Mouse (Mus musculus) ovary, postnatal 14 days (tissue): ENCODE results near the gene Itpa.
"Not testable (repeated sequence)": the region's sequence is repeated elsewhere in the genome, so short reads cannot be mapped to it uniquely, and the experiment has no call there.

ENCODE experiments used
- DNase-seq: peaks from one replicate; pipeline ENCODE4 v3.0.0; 2022; ENCODE audit warnings: low spot score

The Itpa gene

DNA sequence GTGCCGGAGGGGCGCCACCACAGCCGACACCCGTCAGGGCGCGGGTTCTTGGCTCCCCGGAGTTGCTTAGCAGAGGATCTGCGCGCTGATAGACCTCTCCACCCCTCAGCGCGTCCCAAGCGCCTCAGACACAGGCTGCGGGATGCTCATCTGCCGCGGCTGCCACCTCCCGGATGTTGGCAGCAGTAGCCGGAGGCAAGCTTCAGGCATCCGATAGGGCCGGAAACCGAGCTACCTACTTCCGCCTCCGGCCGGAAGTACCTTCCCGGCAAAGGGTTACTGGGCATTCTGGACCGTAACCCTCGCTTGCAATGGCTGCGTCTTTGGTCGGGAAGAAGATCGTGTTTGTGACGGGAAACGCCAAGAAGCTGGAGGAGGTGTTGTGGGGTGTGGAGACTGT, at the start of gene Itpa:
Itpa (plus strand) TSS at position 52 of the 400 bp plus-strand sequence.
- DNase-seq = peak; percentile 72

DNA sequence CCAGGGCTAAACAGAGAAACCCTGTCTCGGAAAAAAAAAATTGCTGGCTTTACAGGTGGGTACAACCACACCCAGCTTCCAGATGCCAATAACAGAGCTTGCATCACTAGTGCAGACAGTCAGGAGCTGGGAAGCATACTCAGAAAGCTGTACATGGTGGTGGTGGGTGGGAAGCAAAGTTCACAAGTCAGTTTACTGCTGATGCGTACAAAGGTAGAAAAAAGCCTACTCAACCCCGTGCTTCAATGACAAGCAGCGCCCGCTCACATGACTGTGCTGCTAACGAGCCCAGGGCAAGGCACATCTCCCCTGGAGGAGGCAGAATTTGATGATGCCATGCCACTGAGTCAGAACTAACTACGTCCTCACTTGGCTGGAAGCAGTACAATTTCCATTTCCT, 48.4 kb upstream of the Itpa start:
- DNase-seq = no peak

DNA sequence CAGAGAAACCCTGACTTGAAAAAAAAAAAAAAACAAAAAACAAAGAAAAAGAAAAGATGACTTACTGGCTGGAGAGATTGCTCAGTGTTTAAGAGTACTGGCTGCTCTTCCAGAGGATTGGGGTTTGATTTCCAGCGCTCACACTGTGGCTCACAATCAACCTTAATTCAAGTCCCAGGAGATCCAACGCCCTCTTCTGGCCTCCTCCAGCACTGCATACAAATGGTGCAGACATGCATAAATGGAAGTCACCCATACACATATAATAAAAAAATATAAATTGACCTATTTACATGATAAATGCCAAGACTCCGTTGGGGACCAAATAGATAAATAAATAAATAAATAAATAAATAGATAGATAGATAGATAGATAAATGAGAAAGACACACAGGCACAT, 39.0 kb upstream of the Itpa start:
- no peak for DNase-seq

DNA sequence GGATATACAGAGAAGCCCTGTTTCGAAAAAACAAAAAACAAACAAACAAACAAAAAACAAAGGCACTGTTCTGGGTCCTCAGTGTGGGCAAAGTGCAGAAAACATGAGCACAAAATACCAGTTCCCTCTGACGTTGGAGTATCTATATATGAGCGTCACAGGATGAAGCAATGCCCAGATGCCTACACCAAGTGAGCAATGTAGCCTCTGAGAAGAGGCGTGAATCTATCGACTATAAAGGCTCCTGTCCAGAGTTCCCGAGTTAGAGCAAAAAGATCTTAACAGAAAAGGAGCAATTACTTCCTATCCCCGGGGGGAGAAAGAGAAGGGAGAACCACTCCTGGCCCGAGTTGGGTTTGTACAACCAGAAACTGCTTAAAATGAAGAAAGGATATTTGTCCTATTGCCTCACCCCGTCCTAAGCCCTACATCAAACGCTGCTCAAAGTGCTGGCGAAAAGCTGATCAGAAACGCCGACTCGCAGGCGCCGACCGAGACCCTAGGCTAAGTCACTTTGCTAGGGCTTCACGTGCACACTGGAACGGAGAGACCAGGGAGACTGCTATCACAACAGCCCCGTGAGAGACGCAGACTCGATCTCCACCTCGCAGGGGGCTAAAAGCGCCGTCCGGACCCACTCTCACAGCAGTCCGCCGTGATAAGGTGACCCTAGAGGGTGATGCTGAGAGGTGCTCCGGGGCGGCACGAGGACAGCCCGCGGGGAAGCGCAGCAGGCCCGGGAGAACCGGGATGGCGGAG, 38.2 kb upstream of the Itpa start:
- DNase-seq = no peak

DNA sequence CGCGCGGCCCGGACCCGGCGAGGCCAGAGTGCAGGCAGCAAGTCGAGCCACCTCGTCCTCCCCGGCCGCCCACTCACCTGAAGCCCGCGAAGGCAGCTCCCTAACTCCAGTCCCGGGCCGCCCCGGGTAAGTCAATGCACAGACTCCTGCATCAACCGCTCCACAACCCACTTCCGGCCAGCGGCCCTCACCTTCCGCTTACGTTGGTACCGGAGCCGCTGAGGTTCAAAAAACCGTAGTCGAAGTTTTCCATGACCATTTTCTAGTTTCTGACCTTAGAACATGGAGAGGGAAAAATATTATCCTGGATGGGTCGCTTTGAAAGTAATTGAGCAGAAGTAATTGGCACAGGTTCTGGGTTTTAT, 37.6 kb upstream of the Itpa start, which contains the start of the genes Fastkd5 and Ubox5:
Fastkd5 (minus strand) TSS at position 189 of the 365 bp plus-strand sequence.
Ubox5 (minus strand) TSS at position 200 of the 365 bp plus-strand sequence.
- DNase-seq = peak; percentile 94

DNA sequence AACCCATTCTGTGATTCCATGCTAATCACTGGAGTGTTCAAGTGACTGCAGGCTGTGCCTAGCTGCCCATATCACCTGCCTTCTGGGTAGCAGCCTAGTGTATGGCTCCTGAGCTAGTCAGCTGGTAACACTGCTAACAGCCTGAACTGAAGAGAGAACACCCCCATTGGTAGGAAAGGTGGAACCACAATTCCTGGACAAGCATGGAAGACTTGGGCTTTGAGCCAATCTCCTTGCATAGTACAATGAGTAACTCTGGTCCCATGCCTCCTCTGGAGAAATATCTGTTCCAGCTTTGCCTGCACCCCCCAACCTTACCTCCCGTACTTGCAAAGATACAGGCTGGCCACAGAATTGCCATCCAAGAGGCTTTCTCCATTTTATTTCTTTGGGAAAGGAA, 35.0 kb upstream of the Itpa start:
- no peak for DNase-seq

DNA sequence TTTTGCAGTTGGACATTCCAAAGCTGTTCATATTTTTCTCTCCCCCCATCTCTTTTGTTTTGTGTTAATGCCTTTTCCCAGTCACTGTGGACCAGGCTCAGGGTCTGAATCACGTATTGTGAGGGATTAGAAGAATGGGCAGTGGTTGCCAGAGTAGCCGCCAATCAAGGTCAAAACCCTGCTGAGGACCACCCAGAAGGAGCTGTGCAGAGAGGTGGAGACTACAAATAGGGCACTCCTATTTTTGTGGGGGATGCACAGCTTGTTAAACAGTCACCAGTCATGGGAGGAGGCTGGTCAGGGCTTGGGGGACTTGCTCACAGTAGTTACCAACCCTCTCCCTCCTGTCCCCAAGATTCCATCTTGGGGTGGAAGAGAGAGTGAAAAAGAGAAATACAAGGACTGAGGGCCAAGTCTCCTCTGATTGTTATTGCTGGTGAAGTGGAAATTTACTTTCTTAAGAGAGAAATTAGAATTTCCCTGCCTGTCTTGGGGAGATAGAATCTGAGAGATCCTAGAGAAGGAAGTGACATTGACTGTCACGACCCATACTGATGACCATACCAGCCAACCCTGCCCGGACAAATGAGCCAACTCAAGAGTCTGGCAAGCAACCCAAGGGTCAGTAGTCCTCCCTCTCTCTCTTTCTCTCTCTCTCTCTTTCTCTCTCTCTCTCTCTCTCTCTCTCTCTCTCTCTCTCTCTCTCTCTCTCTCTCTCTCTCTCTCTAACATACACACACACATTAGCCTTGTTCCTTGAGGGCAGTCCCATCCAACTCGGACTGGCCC, 34.3 kb upstream of the Itpa start:
- DNase-seq = no peak

DNA sequence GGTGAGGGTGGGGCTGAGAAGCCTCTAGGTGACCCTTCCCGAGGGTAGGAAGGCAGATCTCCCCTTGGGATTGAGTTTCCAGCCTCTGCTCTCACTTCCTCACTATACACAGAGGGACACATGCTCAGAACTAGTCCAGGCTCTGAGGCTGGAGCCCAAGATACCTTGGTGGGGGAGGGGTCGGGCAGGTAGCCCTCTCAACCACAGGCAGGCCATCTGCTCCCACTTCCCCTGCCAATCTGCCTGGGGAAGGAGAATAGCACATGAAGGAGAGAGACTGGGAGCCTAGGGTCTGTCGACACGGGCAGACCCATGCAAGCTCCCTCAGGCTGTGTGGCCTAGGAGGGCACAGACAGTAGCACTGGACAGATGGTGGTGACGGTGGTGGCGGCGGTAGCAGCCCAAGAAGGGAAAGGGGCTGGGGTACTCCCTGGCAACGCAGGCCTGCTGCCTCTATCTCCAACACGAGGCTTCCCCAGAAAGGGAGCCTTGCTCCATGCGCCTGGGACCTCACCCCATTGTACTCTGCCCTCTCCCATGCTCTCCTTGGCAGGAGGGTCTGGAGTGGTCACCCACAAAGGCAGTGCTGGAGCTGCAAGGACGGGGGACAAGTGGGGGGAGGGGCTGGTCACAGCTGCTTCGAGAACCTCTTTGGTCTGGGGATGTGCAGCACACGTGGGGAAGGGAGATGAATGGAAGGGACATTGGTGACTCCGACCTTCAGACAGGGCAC, 33.2 kb upstream of the Itpa start:
- no peak for DNase-seq

DNA sequence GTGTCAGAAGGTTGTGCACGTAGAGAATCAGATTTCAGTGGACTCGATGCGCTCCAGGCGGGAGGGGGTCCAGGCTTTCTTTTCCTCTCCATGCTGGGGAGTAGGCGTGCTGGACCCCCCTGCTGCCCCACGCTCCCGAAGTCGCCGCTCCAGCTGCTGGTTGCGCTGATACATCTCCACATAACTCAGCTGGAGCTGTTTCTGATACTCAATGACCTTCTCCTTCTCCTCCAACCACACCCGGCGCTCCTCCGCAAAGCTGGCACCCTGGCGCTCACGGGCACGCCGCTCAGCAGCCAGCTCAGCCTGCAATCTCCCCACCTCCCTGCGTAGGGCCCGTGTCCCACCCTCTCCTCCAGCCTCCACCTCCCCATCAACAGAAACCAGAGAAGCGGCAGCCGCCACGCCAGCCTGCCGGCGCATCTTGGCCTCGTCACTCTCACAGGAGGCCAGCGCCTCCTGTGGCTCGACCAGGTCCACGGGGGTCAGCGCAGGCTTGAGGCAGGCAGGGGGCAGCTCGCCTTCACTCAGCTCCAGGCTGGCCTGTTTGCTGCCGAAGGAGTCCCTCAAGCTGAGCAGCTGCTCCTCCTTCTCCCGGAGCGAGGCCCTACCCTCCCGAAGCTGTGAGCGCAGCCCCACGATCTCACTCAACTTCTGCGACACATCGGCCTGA, 32.5 kb upstream of the Itpa start:
- no peak for DNase-seq

DNA sequence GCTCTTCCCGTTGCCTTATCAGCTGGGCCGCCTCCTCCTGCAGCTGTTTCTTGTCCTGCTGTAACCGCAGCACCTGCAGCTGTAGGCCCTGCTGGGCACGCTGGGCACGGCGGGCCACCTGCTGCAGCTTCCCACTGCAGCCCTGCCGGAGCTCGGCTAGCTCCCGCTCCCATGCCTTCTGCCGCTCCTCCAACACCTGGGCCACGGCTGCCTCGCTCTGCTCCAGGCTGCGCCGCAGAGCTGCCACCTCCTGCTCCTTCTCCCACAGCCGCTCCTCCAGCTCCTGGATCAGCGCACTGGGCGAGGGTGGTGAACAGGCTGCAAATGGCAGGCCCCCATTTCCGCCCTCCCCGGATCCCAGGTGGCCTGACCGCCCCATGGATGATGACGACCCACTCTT, 31.6 kb upstream of the Itpa start:
- DNase-seq = no peak

DNA sequence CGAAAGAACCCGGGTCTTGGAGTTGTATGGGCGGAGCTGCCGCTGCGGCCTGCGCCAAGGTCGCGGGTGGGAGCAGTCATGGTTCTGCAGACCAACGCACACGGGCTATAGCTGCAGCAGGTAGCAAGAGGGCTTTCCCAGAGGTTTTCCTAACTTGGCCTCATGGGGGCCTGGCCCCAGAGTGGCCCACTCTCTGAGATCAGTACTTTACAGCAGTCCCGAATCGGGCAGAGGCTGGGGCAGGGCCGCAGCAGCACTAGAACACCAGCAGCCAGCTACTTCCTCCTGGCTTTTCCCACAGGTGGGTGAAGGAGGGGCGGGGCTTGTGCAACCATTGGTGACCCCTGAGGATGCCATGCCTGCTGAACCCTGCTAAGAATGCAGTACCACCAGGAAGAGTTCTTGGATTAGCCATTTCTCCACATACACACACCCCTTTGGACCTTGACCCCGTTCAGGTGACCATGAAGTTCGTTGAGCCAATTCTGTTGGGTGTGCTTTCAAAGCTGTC, 29.3 kb upstream of the Itpa start:
- no peak for DNase-seq

DNA sequence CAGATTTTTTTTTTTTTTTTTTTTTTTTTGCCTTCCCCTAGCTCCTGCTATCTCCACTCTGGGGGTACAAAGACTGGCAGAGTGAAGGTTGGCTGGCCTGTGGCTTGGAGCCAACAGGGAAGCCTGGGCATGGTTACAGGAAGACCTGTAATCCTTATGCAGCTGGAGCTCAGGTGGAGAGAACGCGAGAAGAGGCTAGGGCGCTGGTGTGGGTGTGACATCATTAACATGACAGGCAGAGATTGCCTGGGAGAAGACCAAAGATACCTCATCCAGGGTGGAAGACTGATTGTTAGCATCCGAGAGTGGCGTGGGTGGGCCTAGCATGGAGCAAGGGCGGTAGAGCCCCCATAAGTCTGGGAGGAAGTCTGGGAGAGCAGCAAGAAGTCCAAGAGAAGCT, 28.1 kb upstream of the Itpa start:
- DNase-seq = no peak

DNA sequence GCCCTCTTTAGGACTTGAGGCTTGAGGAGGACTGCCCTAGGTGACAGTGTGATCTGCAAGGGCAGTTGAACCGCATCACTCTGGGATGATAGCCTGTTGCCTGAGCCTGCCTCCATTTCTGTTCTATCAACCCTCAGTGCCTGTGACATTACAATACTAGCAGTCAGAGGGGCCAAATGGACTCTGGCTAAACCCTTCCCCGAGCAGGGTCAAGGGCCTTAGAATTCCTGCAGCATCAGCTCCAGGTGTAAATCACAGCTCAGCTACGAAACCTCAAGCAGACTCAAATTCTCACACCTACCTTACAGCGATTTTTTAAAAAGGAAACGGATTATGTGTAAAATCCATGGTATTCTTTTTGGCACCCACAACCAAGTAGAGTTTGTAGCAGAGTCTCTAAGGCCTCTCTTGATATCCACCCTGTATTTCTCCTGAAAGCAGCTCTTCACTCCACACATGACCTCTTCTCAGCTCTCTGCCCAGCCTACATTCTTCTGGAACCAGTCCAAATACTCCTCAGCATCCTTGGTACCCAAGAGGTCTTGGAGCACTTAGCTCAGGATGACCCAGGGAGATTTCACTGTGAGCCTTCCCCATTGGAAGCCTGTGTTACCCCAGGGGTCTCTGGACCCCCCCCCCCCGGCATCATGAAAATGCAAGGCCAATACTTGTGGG, 25.9 kb upstream of the Itpa start:
- DNase-seq = no peak

DNA sequence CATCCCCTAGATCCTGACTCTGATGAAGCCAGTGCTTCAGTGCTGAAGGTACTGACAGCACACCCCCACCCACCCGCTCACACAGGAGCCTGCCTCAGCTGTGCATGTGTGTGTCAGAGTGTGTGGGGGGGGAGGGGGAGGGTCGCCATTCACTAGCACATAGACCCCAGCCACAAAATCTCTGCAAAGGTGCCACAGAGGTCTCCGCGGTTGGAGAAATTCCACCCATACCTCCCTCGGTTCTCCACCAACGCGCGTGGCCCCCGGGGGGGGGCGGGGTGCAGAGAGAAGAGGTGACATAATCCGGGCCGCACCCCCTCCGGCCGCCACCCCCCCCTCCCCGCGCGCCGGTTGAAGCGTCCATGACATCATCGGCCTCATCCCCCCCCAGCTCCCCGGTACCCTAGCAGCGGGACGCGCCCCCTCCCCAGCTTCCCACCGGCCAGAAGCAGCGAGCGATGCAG, 25.2 kb upstream of the Itpa start:
- no peak for DNase-seq

DNA sequence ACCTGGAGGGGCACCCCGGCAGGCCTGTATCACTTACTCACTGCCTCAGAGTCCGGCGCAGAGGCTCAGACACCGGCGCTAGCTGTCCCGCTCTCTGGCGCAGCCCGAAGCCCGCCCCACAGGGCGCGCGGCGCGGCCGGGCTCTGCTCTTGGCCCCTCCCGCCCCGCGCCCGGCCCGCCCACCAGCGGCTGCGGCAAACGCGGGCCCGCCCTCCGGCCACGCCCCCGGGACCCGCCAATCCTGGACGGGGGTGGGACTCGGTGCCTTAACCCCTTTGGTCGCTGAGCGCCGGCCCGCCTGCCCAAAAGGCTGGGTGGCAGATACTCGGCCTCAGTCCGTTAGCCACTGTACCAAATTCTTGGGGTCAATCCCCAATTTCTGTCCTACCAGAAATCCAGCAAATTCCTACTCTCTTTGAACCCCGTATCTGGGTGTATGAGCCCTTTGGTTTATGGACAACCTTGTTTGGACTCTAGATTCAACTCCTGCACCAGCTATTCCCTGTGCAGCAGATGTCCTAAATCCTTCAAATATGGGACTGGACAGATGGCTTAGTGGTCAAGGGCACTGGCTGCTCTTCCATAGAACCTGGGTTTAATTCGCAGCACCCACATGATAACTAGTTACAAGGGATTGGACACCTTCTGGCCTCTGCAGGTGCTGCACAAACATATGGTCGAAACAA, 24.6 kb upstream of the Itpa start, which contains the start of gene Lzts3:
Lzts3 (minus strand) TSS at position 120 of the 686 bp plus-strand sequence.
- DNase-seq = peak; percentile 93

DNA sequence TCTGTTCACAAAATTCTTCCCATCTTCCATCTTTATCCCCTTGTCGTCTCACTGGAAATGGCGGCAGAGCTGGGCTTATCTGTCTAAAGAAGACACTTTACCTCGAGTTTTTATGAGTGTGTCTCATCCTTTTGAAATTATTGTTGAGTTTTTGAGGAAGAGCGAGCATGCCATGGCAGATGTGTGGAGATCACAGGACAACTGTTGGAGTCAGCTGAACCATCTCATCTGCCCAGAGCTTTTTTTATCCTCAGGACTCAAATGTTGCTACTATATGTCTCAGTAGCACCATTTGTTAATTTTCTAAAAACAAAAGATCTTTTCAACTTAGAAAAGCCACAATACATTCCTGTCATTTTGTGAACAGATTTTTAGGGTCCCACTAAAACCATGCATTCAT, 22.2 kb upstream of the Itpa start:
- DNase-seq = no peak

DNA sequence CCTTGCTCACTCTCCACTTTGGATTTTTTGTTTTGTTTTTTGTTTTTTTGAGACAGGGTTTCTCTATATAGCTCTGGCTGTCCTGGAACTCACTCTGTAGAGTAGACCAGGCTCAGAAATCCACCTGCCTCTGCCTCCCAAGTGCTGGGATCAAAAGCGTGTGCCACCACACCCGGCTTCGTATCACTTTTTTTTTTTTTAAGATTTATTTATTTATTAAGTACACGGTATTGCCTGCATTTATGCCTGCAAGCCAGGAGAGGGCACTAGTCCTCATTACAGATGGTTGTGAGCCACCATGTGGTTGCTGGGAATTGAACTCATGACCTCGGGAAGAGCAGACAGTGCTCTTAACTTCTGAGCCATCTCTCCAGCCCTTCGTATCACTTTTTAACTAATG, 18.4 kb upstream of the Itpa start:
- DNase-seq = not testable (repeated sequence)

DNA sequence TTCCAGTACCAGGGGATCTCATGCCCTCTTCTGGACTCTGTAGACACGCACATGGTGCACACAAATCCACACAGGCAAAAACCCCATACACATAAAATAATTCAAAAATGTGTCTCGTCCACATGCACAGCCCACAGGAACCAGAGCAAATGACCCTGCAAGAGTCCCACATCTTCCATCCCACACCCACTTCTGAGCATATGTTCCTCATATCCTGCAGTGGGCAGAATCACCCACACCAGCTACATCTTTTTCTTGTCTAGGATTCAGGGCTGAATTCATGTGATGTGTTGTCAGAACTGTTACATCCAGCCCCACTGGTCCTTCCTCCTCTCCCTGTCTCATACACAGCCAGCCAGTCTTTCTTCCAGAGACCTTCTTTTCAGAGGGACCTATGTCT, 14.1 kb upstream of the Itpa start:
- DNase-seq = no peak

DNA sequence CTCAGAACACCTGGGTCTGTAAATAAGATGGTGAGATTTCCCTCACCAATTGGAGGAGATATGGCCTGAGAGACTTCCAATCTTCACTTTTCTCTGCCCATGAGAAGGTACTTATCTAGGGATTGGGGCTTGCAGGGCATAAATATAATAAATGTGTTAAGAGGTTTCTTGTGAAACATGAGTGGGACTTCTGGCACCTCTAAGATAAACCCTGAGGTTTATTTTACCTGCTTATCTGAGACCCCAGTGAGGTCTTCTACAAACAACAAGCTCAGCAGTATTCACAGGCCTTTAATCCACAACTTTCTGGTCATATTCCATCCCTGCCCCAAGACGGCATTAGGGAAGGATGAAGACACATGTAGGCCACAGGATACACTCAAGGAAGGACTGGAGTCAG, 13.7 kb upstream of the Itpa start:
- no peak for DNase-seq

DNA sequence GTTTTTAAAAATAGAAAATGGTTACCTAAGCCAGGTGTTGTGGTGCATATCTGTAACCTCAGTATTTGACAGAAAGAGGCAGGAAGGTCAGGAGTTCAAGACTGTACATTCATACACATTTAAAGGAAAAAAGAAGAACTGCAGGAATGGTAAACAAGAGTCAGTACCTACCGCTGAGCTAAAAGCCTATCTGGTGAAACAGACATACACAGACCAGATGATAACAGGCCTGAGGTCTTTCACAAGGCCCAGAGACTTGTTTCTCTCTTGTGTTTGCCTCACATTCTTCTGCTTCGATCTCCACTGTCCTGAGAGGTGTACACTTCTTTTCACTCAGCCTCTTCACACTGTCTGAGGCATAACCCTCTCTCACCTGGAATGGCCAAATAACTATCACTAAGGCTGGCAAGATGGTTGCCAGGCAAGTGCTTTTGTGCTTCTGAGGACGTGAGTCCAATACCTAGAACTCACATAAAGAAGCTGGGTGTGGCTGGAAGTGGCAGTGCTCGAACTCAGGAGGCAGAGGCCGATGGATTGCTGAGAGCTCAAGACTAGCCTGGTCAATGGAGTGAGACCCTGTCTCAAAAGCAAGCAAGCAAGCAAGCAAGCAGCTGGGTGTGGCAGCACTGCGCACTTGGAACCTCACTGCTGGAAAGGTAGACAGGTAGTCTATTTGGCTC, 11.6 kb upstream of the Itpa start:
- DNase-seq = no peak
